Mouse (Mus musculus) ES-E14 (cell line): Measurements from ENCODE around the gene Slc23a2. TPM values are rescaled to one million over a fixed set of nuclear protein-coding genes. Genes with fewer than 3 reads are reported as not detected.

ENCODE experiments used
- DNase-seq: peaks from one replicate; pipeline ENCODE4 v3.0.0-alpha.2; 2013; ENCODE audit warnings: low read depth, low spot score
- H3K27ac ChIP-seq: 2 replicates; pipeline ENCODE4 v1.5.1; 2012; ENCODE audit warnings: low read depth, mild to moderate bottlenecking, low read length, moderate library complexity, mixed read lengths; ENCODE audit not compliant: poor library complexity, insufficient read depth, severe bottlenecking
- H3K36me3 ChIP-seq: 2 replicates; pipeline ENCODE4 v1.6.1; 2012; ENCODE audit warnings: mild to moderate bottlenecking, low read length, moderate library complexity, mixed read lengths; ENCODE audit not compliant: control insufficient read depth, poor library complexity, insufficient read depth, severe bottlenecking
- H3K4me1 ChIP-seq, 2 experiments: fragments of 150-350 bp in 1 of 2; sonication (generic) in 1 of 2; 2 replicates each; pipeline ENCODE4 v1.6.1; 2012; ENCODE audit warnings: low read length in 2 of 2, mild to moderate bottlenecking in 1 of 2, mixed read lengths in 1 of 2; ENCODE audit not compliant: control insufficient read depth in 2 of 2, insufficient read depth in 2 of 2, poor library complexity in 1 of 2
- H3K4me3 ChIP-seq, 2 experiments: fragments of 150-350 bp in 1 of 2; sonication (generic) in 1 of 2; 2 replicates each; pipeline ENCODE4 v1.5.1; 2012; ENCODE audit warnings: low read length in 2 of 2, low read depth in 1 of 2, mild to moderate bottlenecking in 1 of 2, mixed read lengths in 1 of 2; ENCODE audit not compliant: insufficient read depth in 1 of 2, poor library complexity in 1 of 2, severe bottlenecking in 1 of 2
- H3K9ac ChIP-seq: 2 replicates; pipeline ENCODE4 v1.6.1; 2012; ENCODE audit warnings: low read depth, mild to moderate bottlenecking, low read length, mixed read lengths; ENCODE audit not compliant: poor library complexity, insufficient read depth, severe bottlenecking
- H3K9me3 ChIP-seq: fragments of 150-350 bp; sonication (generic); 2 replicates; pipeline ENCODE4 v1.6.1; 2012; ENCODE audit warnings: low read depth, mild to moderate bottlenecking, low read length; ENCODE audit not compliant: control insufficient read depth, insufficient read depth
- CHD2 ChIP-seq: IDR thresholded peaks from 2 replicates; pipeline ENCODE4 v1.6.1; 2014; ENCODE audit warnings: mild to moderate bottlenecking, low read depth, low read length, inconsistent platforms
- HCFC1 ChIP-seq: IDR thresholded peaks from 2 replicates; pipeline ENCODE4 v1.6.1; 2012; ENCODE audit warnings: low read length, inconsistent platforms, borderline replicate concordance; ENCODE audit not compliant: insufficient read depth
- MAFK ChIP-seq: IDR thresholded peaks from 2 replicates; pipeline ENCODE4 v1.6.1; 2014; ENCODE audit warnings: mild to moderate bottlenecking, low read depth, low read length, inconsistent platforms; ENCODE audit not compliant: insufficient read depth
- ZC3H11A ChIP-seq: IDR thresholded peaks from 2 replicates; pipeline ENCODE4 v1.6.1; 2012; ENCODE audit warnings: low read depth, mild to moderate bottlenecking, inconsistent platforms, low read length, borderline replicate concordance
- ZNF384 ChIP-seq: IDR thresholded peaks from 2 replicates; pipeline ENCODE4 v1.6.1; 2012; ENCODE audit warnings: low read depth, low read length, inconsistent platforms
- in situ Hi-C, 2 experiments: fragments of 600-800 bp; cut with MboI; formaldehyde crosslinking; loops; one replicate each; pipeline ENCODE4 v1.15.1; 2025; ENCODE audit warnings: low sequenced_read_pairs in 2 of 2, inconsistent platforms in 1 of 2; ENCODE audit not compliant: unreplicated experiment in 2 of 2
- total RNA-seq: library from RNA; depleted of rRNA; stranded (reverse); fragments of 300-350 nt; gene quantifications from 2 replicates; pipeline ENCODE4 v1.2.3, GENCODE M21; 2012

Slc23a2 gene
- total RNA-seq, 1 experiment: 33.7 TPM

DNA sequence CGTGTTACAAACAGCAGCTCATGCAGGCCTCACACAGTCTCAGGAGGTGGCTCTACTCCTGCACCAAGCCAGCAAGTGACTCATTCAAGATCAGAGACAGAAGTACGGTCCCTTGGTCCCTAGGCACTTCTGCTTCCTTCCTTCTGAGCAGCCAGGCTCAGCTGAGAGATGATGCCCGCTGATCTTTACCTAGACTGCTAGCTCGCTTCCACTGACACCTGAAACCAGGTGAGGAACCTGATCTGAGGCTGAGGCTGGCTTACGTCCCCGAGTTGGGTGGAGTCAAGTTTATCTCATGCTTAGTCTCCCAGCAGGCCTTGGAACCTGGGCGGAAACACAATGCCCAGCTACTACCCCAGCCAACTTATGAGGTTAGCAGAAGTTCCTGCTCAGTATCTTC is 105.0 kb downstream of the Slc23a2 start:
- no peak overlapping the region for H3K27ac ChIP-seq
- H3K4me3 ChIP-seq: no peak overlapping the region
- no peaks in the 10 kb centered on the region for H3K36me3 ChIP-seq
- no peaks in the 10 kb centered on the region for H3K9me3 ChIP-seq
- DNase-seq: no peak
- H3K4me1 ChIP-seq: peaks cover 0 to 14% of the 10 kb centered on the region in 2 experiments; a peak in 3 of 4 replicates
- no peak overlapping the region for H3K9ac ChIP-seq
- no peak for TF ChIP-seq CHD2
- no peak for TF ChIP-seq ZC3H11A
- TF ChIP-seq ZNF384: no peak
- TF ChIP-seq HCFC1: no peak
- no peak for TF ChIP-seq MAFK
- in situ Hi-C loops: no loop called here

DNA sequence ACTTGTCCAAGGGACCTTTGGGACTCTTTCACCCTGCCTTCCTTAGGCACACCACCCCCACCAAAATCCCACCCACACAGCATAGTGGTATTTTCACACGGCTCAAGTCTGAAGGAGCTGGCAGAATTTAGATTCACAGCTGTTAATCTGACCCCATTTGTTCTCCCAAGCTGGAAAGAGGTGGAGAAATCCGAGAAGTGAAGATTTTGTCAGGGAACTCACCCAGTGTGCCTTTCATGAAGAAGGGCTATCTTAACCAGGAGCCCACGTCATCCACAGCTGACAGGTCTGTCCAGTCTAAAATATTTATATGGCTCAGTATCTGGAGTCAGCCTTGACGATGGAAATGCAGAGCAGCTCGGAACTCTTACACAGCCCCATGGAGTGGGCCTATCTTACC is 108.6 kb downstream of the Slc23a2 start:
- no peak for DNase-seq
- in situ Hi-C loops: no loop called here
- H3K27ac ChIP-seq: no peak overlapping the region

DNA sequence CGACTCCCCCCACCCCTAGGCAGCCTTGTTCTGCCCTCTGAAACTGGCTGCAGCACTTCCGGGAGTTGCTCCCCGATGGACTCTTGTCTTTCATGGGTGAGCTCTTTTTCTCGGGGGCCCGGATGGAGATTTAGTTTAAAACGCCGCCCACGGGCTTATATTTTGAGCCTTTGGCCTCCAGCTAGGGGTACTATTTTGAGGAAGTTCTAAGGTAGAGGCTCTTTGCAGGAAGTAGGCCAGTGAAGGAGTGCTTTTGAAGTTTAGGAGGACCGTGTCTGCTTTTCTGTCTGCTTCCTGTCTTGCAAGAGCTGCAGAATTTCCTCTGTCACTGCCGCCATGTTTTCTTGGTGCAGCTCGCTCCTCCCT is 109.5 kb downstream of the Slc23a2 start:
- no peak overlapping the region for H3K9ac ChIP-seq
- no peak for DNase-seq
- no peak for TF ChIP-seq ZNF384
- in situ Hi-C loops: no loop called here
- no peaks in the 10 kb centered on the region for H3K36me3 ChIP-seq
- peaks cover 4 to 11% of the 10 kb centered on the region in 2 experiments; a peak in 2 of 4 replicates for H3K4me1 ChIP-seq
- no peak overlapping the region for H3K4me3 ChIP-seq
- no peak overlapping the region for H3K27ac ChIP-seq
- no peaks in the 10 kb centered on the region for H3K9me3 ChIP-seq

More for the DNA sequence above, 108.6 kb downstream of the Slc23a2 start:
- no peaks in the 10 kb centered on the region for H3K9me3 ChIP-seq
- no peak overlapping the region for H3K9ac ChIP-seq
- H3K4me3 ChIP-seq: no peak overlapping the region
- TF ChIP-seq HCFC1: no peak
- no peak for TF ChIP-seq CHD2
- no peak for TF ChIP-seq ZC3H11A
- no peak for TF ChIP-seq MAFK
- no peak for TF ChIP-seq ZNF384
- peaks cover under 1 to 9% of the 10 kb centered on the region in 2 experiments; a peak in 1 of 4 replicates for H3K4me1 ChIP-seq
- no peaks in the 10 kb centered on the region for H3K36me3 ChIP-seq

DNA sequence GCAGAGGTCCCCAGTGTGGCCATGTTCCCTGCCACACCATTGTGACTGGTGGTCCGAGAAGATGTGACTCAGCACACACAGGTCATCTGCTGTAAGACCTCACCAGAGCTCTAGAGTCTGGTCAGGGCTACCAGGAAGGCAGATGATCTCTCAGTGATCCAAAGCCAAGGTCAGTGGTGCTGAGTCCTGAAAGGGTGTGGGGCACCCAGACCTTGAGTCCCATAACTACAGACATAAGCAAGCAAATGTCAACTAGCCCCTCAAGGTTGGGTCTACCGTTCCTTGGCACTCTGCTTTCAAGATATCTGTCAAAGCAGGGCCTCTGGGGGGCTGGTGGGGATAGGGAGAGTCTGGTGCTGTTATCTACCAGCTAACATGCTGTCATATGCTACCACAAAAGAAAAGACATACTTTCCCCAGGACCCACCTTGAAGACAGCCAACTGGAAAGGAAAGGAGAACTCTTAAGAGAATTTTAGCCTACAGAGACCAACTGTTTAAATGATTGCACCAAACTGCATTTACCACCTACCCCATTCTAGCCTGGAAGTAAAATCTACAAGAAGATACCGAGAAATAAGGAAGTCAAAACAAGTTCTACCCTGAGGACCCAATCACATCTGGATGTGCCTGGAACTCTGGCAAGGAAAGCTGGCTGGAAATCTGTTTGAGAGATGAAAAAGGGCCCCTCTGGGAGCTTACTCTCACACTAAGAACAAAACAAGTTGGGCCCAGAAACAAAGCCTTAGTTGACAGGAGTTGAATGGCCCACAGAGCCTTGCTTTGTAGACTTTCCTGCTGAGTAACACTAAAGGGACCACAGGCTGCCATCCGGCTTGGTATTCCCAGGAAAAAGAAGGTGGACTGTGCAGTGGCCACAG is 110.1 kb downstream of the Slc23a2 start:
- no peak overlapping the region for H3K27ac ChIP-seq
- no peak overlapping the region for H3K4me3 ChIP-seq
- TF ChIP-seq ZC3H11A: no peak
- TF ChIP-seq MAFK: no peak
- TF ChIP-seq ZNF384: no peak
- no peak for TF ChIP-seq CHD2
- TF ChIP-seq HCFC1: no peak
- no peaks in the 10 kb centered on the region for H3K9me3 ChIP-seq
- peaks cover 4 to 11% of the 10 kb centered on the region in 2 experiments; a peak in 2 of 4 replicates for H3K4me1 ChIP-seq
- in situ Hi-C loops: no loop called here
- H3K36me3 ChIP-seq: no peaks in the 10 kb centered on the region
- no peak for DNase-seq
- no peak overlapping the region for H3K9ac ChIP-seq
